Mouse (Mus musculus) kidney, embryonic 15.5 days (tissue): ENCODE measurements around the gene Npff. TPM values are rescaled to one million over a fixed set of nuclear protein-coding genes. Genes with fewer than 3 reads are reported as not detected.

ENCODE experiments used
- ATAC-seq: fragments of 200-750 bp; cut with Nextera tagmentation; replicated peaks from 2 replicates; pipeline ENCODE4 v1.8.0; 2017; ENCODE audit warnings: moderate TSS enrichment; ENCODE audit not compliant: low FRiP score
- H3K27ac ChIP-seq: fragments of 300-500 bp; sonication (generic); 2 replicates; pipeline ENCODE4 v1.5.1; 2015; ENCODE audit warnings: mild to moderate bottlenecking, inconsistent platforms
- H3K27me3 ChIP-seq: fragments of 300-500 bp; sonication (generic); 2 replicates; pipeline ENCODE4 v1.6.1; 2015; ENCODE audit warnings: inconsistent platforms
- H3K36me3 ChIP-seq: fragments of 300-500 bp; sonication (generic); 2 replicates; pipeline ENCODE4 v1.6.1; 2015; ENCODE audit warnings: inconsistent platforms
- H3K4me1 ChIP-seq: fragments of 300-500 bp; sonication (generic); 2 replicates; pipeline ENCODE4 v1.6.1; 2015; ENCODE audit warnings: inconsistent platforms
- H3K4me2 ChIP-seq: fragments of 300-500 bp; sonication (generic); 2 replicates; pipeline ENCODE4 v1.6.1; 2015; ENCODE audit warnings: moderate library complexity, mild to moderate bottlenecking, inconsistent platforms
- H3K4me3 ChIP-seq: fragments of 300-500 bp; sonication (generic); replicated peaks from 2 replicates; pipeline ENCODE4 v1.5.1; 2015; ENCODE audit warnings: mild to moderate bottlenecking, inconsistent platforms
- H3K9ac ChIP-seq: fragments of 300-500 bp; sonication (generic); 2 replicates; pipeline ENCODE4 v1.6.1; 2015; ENCODE audit warnings: mild to moderate bottlenecking, inconsistent platforms
- H3K9me3 ChIP-seq: fragments of 300-500 bp; sonication (generic); replicated peaks from 2 replicates; pipeline ENCODE4 v1.6.1; 2016; ENCODE audit warnings: inconsistent platforms
- WGBS: fragments of 180-500 bp; shearing (Covaris S2); methylation state at CpG from one replicate; pipeline ENCODE4 v1.1.7; 2015; ENCODE audit warnings: mixed read lengths; 5-methylcytosine and 5-hydroxymethylcytosine counted together
- polyA plus RNA-seq: library from polyadenylated mRNA; unstranded; fragments of >200 nt; fragmentation: Nextera tagmentation; extraction: Ambion mirVana; gene quantifications from 2 replicates; pipeline ENCODE4 v1.2.1, GENCODE M21; 2015

The Npff gene
- polyA plus RNA-seq, 1 experiment from 2014 or later: 3.4 TPM

DNA sequence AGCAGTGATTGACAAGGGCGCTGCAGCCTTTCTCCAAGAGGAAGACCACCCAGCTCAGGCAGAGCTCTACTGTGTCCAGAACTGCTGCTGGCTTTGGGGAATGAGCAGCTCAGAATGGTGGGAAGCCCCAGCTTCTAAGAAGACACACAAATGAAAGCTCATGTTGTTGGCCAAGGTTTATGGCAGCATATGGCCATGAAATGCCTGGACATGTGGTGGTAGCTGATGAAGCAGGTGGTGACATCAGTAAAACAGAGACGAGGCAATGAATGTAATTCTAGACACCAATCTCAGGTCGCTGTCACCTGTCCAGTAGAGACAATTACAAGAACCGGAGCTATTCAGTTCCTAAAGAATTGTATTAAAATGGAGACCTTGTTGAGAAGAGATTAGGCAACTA is 20.1 kb upstream of the Npff start:
- Histone ChIP-seq H3K4me2 (no peak overlapping the region), H3K27ac (no peak overlapping the region), H3K9me3 (no peaks in the 10 kb centered on the region), H3K27me3 (no peaks in the 10 kb centered on the region), H3K4me3 (no peak overlapping the region), H3K36me3 (peaks cover 85% of the 10 kb centered on the region), H3K4me1 (no peaks in the 10 kb centered on the region), H3K9ac (no peak overlapping the region)
- no peak for ATAC-seq
- 90% methylated on average over 4 of the region's 4 CpGs for WGBS

- H3K27me3 ChIP-seq: no peaks in the 10 kb centered on the region
- peaks cover 91% of the 10 kb centered on the region for H3K36me3 ChIP-seq
- no peak overlapping the region for H3K4me3 ChIP-seq
- no peak overlapping the region for H3K27ac ChIP-seq
- WGBS: 88% methylated on average over 7 of the region's 7 CpGs
- H3K4me1 ChIP-seq: no peaks in the 10 kb centered on the region
- H3K4me2 ChIP-seq: no peak overlapping the region
- ATAC-seq: no peak
- no peak overlapping the region for H3K9ac ChIP-seq
- H3K9me3 ChIP-seq: no peaks in the 10 kb centered on the region
These were observed 9.2 kb upstream of the Npff start for GRCm38 (mm10) chr15:102533926-102534325.

GRCm38 (mm10) chr15:102532106-102532900 is 7.6 kb upstream of the Npff start:
- no peak for ATAC-seq
- Histone ChIP-seq H3K27ac (no peak overlapping the region), H3K9me3 (no peaks in the 10 kb centered on the region), H3K4me2 (no peak overlapping the region), H3K36me3 (peaks cover 93% of the 10 kb centered on the region), H3K9ac (no peak overlapping the region), H3K4me1 (no peaks in the 10 kb centered on the region), H3K4me3 (no peak overlapping the region), H3K27me3 (no peaks in the 10 kb centered on the region)
- 89% methylated on average over 3 of the region's 3 CpGs for WGBS

GRCm38 (mm10) chr15:102531586-102531985 is 6.8 kb upstream of the Npff start:
- Histone ChIP-seq H3K4me3 (no peak overlapping the region), H3K9me3 (no peaks in the 10 kb centered on the region), H3K4me2 (no peak overlapping the region), H3K9ac (no peak overlapping the region), H3K4me1 (no peaks in the 10 kb centered on the region), H3K27me3 (no peaks in the 10 kb centered on the region), H3K27ac (no peak overlapping the region), H3K36me3 (peaks cover 89% of the 10 kb centered on the region)
- ATAC-seq: no peak
- WGBS: 53% methylated on average over 4 of the region's 4 CpGs

DNA sequence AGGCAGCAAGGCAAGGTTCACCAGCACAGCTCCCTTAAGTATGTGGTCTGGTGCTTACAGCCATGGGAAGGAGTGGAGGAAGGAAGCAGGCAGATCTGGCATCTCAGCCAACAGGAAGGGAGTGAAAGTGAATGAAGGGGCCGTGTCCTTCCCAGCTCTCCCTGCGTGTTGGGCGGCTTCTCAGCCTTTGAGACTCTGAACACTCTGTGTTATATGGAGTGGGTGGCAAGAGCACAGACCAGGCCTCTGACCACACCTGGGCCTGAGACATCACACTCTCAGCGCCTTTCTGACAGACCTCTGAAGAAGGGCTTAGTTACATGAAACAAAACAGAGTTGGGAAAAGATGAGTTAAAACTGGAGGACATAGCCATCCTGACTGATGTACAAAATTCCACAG is 5.8 kb upstream of the Npff start:
- 78% methylated on average over 4 of the region's 4 CpGs for whole genome bisulfite sequencing
- Histone ChIP-seq H3K4me2 (no peak overlapping the region), H3K4me3 (no peak overlapping the region), H3K9me3 (no peaks in the 10 kb centered on the region), H3K9ac (no peak overlapping the region), H3K27ac (no peak overlapping the region), H3K36me3 (peaks cover 83% of the 10 kb centered on the region), H3K27me3 (no peaks in the 10 kb centered on the region), H3K4me1 (no peaks in the 10 kb centered on the region)
- no peak for ATAC-seq

DNA sequence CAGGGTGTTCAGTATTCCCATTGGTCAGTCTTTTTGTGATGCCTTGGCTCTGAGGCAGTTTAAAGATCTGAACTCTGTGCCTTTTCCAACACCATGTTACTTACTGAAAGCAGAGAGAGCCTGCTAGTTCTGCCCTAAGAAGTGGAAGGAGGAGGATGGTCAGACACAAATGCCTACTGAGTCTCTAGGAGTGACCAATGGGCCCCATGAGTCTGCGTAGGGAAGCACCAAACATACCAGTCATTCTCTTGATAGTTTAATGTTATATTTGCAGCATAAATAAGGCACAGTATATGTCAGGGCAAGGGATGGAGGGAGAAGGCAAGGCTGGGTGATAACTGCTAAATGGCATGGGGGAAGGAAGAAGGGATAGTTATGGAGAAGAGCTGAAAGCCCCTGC is 3.7 kb upstream of the Npff start:
- H3K27ac ChIP-seq: no peak overlapping the region
- H3K4me3 ChIP-seq: no peak overlapping the region
- H3K9me3 ChIP-seq: no peaks in the 10 kb centered on the region
- peaks cover 85% of the 10 kb centered on the region for H3K36me3 ChIP-seq
- H3K4me1 ChIP-seq: no peaks in the 10 kb centered on the region
- H3K27me3 ChIP-seq: no peaks in the 10 kb centered on the region
- H3K9ac ChIP-seq: no peak overlapping the region
- 90% methylated on average over 1 of the region's 1 CpGs for WGBS
- no peak overlapping the region for H3K4me2 ChIP-seq
- ATAC-seq: no peak

GRCm38 (mm10) chr15:102527936-102528335 is 3.2 kb upstream of the Npff start:
- no peak overlapping the region for H3K4me3 ChIP-seq
- no peak overlapping the region for H3K27ac ChIP-seq
- 79% methylated on average over 3 of the region's 3 CpGs for WGBS
- ATAC-seq: no peak
- H3K9me3 ChIP-seq: no peaks in the 10 kb centered on the region
- H3K36me3 ChIP-seq: peaks cover 82% of the 10 kb centered on the region
- no peaks in the 10 kb centered on the region for H3K27me3 ChIP-seq
- H3K9ac ChIP-seq: no peak overlapping the region
- no peaks in the 10 kb centered on the region for H3K4me1 ChIP-seq
- no peak overlapping the region for H3K4me2 ChIP-seq

DNA sequence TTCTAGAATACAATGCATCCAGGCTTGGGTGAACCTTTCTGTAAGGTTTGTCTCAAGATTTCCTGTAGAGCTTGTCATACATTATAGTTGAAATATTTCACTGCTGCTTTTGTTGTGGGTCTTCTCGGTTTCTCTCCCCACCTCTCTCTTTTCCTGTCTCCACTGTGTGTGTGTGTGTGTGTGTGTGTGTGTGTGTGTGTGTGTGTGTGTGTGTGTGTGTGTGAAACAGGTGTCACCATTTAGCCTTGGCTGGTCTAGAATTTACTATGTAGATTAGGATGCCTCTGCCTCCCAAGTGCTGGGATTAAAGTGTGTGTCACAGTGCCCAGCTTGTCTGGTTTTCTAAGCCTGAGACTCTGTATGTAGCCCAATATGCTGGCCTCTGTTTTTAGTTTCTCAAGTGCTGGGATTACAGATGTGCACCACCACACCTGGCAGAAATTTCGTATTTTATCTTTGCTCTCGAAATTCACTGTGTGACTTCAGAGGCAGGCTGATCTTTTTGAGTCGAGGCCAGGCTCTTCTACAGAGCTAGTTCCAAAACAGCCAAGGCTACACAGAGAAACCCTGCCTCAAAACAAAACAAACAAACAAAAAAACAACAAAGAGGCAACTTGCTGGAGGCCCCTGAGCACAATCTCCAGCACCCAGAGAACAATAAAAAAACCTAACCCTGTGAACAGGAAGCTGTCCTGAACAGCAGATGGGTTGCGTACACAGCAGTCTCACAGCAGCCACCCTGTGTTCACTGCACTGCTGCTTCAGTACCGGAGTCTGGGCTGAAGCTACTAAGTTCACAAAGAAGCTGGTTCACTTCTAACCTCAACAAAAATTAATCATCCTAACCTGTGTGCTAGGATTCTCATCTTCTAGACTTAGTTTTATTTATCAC is 1.6 kb upstream of the Npff start:
- Histone ChIP-seq H3K4me2 (no peak overlapping the region), H3K36me3 (peaks cover 83% of the 10 kb centered on the region), H3K4me1 (no peaks in the 10 kb centered on the region), H3K27me3 (no peaks in the 10 kb centered on the region), H3K9me3 (no peaks in the 10 kb centered on the region), H3K27ac (no peak overlapping the region), H3K9ac (no peak overlapping the region), H3K4me3 (no peak overlapping the region)
- ATAC-seq: no peak
- WGBS: 70% methylated on average over 6 of the region's 6 CpGs

GRCm38 (mm10) chr15:102521480-102521879 is 3.3 kb downstream of the Npff start:
- ATAC-seq: no peak

GRCm38 (mm10) chr15:102520416-102520815 is 4.3 kb downstream of the Npff start:
- Histone ChIP-seq H3K9ac (0 out of 2 replicates have a peak overlapping the region, but pooled peaks have one; percentile 14), H3K27ac (no peak overlapping the region), H3K27me3 (no peaks in the 10 kb centered on the region), H3K36me3 (peaks cover 49% of the 10 kb centered on the region), H3K4me2 (no peak overlapping the region), H3K9me3 (no peaks in the 10 kb centered on the region), H3K4me1 (peaks cover 30% of the 10 kb centered on the region), H3K4me3 (no peak overlapping the region)
- ATAC-seq: no peak
- WGBS: 85% methylated on average over 4 of the region's 4 CpGs

More at GRCm38 (mm10) chr15:102521480-102521879, 3.3 kb downstream of the Npff start:
- H3K9me3 ChIP-seq: no peaks in the 10 kb centered on the region
- no peaks in the 10 kb centered on the region for H3K27me3 ChIP-seq
- WGBS: 89% methylated on average over 4 of the region's 4 CpGs
- H3K36me3 ChIP-seq: peaks cover 54% of the 10 kb centered on the region
- peaks cover 20% of the 10 kb centered on the region for H3K4me1 ChIP-seq
- H3K4me3 ChIP-seq: no peak overlapping the region
- no peak overlapping the region for H3K9ac ChIP-seq
- no peak overlapping the region for H3K27ac ChIP-seq
- no peak overlapping the region for H3K4me2 ChIP-seq

GRCm38 (mm10) chr15:102519211-102520141 is 5.3 kb downstream of the Npff start:
- peak overlapping the region; percentile 81 for H3K4me2 ChIP-seq
- H3K4me1 ChIP-seq: peaks cover 34% of the 10 kb centered on the region
- H3K27ac ChIP-seq: peak overlapping the region; percentile 100; the same call in 1 of the 2 replicates
- no peaks in the 10 kb centered on the region for H3K9me3 ChIP-seq
- no peaks in the 10 kb centered on the region for H3K27me3 ChIP-seq
- H3K4me3 ChIP-seq: peak overlapping the region; percentile 80
- 50% methylated on average over 17 of the region's 17 CpGs for WGBS
- no peak for ATAC-seq
- peaks cover 41% of the 10 kb centered on the region for H3K36me3 ChIP-seq
- H3K9ac ChIP-seq: peak overlapping the region; percentile 85
